Mouse (Mus musculus) erythroblast, embryonic 14.5 days (primary cell): ENCODE data around the gene Flnb.

ENCODE experiments used
- GATA1 ChIP-seq: IDR thresholded peaks from 2 replicates; pipeline ENCODE4 v1.6.1; 2012; ENCODE audit warnings: low read length, inconsistent platforms, mixed read lengths
- TAL1 ChIP-seq: IDR thresholded peaks from 3 replicates; pipeline ENCODE4 v1.6.1; 2012; ENCODE audit warnings: low read length, inconsistent platforms, mixed read lengths

DNA sequence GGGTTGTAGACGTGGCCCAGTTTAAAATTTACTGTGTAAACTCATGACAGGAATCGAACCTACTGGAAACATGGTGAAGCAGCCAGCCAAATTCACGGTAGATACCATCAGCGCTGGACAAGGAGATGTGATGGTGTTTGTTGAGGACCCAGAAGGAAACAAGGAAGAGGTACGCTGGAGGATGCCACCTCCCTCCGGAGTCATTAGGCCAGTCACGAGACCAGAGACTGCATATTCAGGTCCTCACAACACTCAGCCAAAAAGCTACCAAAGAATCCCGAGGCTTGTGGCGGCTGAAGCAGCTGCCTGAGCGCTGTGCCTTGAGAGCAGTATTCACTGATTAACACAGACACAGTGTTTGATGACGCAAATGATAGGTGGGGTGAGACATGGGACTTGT is 63.8 kb downstream of the Flnb start:
- TF ChIP-seq GATA1 (no peak), TAL1 (no peak)
